Comparison of ENCODE assay signal across 10 mouse cellular contexts in genomic region chr7:62179387-62179786, GRCm38 (mm10).
DNase-seq lines count a peak whose midpoint lies in the region; ATAC-seq and TF ChIP-seq lines count a peak whose summit lies in the region.
"Had no signal": no experiment of that assay in that cellular context is flagged by ENCODE, and none has a peak within 500 bp of the region (broad histone marks: within the 10 kb centered on the region; RNA-seq: fewer than 3 reads in every experiment).

No protein-coding gene starts in this region.

- no peak overlapping the region for H3K9ac ChIP-seq in hindbrain, postnatal 0 days (replicated peaks; ENCODE audit: low read length)
- no peak overlapping the region for H3K9ac ChIP-seq in hindbrain, embryonic 16.5 days (ENCODE audit: low read depth, low read length)
- H3K9ac ChIP-seq in midbrain, postnatal 0 days (replicated peaks; ENCODE audit: low read length, poor library complexity, severe bottlenecking), result no peak overlapping the region

- no peak overlapping the region for H3K4me2 ChIP-seq in hindbrain, postnatal 0 days (ENCODE audit: low read depth, low read length)
- H3K4me2 ChIP-seq in hindbrain, embryonic 16.5 days (ENCODE audit: low read length), result no peak overlapping the region
- no peak overlapping the region for H3K4me2 ChIP-seq in midbrain, postnatal 0 days (ENCODE audit: low read depth, low read length, poor library complexity, severe bottlenecking)

- H3K27me3 ChIP-seq in hindbrain, postnatal 0 days (ENCODE audit: insufficient read depth, low read length), result no peaks in the 10 kb centered on the region
- no peaks in the 10 kb centered on the region for H3K27me3 ChIP-seq in hindbrain, embryonic 16.5 days (replicated peaks; ENCODE audit: control insufficient read depth, insufficient read depth, low read length)
- no peaks in the 10 kb centered on the region for H3K27me3 ChIP-seq in midbrain, postnatal 0 days (ENCODE audit: insufficient read depth, low read length)
- H3K27me3 ChIP-seq in midbrain, embryonic 10.5 days (ENCODE audit: low read depth, poor library complexity, severe bottlenecking), result no peaks in the 10 kb centered on the region

- peak; percentile 50 for TF ChIP-seq CTCF in hindbrain, postnatal 0 days (IDR thresholded peaks at IDR 0.05; ENCODE audit: low read depth)
- peak; percentile 65 for TF ChIP-seq CTCF in midbrain, postnatal 0 days (IDR thresholded peaks at IDR 0.05)

- no peak overlapping the region for H3K27ac ChIP-seq in hindbrain, postnatal 0 days
- H3K27ac ChIP-seq in hindbrain, embryonic 16.5 days (ENCODE audit: low read depth, low read length), result no peak overlapping the region
- no peak overlapping the region for H3K27ac ChIP-seq in midbrain, postnatal 0 days (ENCODE audit: low read depth, low read length)
- H3K27ac ChIP-seq in midbrain, embryonic 10.5 days (replicated peaks), result no peak overlapping the region
- H3K27ac ChIP-seq: hindbrain, embryonic 10.5 days had no signal

- 62% methylated on average over 2 of the region's 2 CpGs for WGBS in hindbrain, postnatal 0 days
- WGBS in hindbrain, embryonic 16.5 days, result 70% methylated on average over 2 of the region's 2 CpGs
- 67% methylated on average over 2 of the region's 2 CpGs for WGBS in midbrain, postnatal 0 days
- 68% methylated on average over 2 of the region's 2 CpGs for WGBS in midbrain, embryonic 10.5 days

- H3K36me3 ChIP-seq in hindbrain, postnatal 0 days (ENCODE audit: insufficient read depth, low read length), result no peaks in the 10 kb centered on the region
- no peaks in the 10 kb centered on the region for H3K36me3 ChIP-seq in hindbrain, embryonic 16.5 days (ENCODE audit: control insufficient read depth, insufficient read depth, low read length)
- no peaks in the 10 kb centered on the region; the same call in 1 of the 2 replicates for H3K36me3 ChIP-seq in midbrain, postnatal 0 days (ENCODE audit: insufficient read depth, low read length)
- H3K36me3 ChIP-seq in midbrain, embryonic 10.5 days, result 0 out of 2 replicates have a peak, but pooled peaks cover 2% of the 10 kb centered on the region
- H3K36me3 ChIP-seq: hindbrain, embryonic 10.5 days had no signal

- no peak overlapping the region for H3K4me3 ChIP-seq in hindbrain, postnatal 0 days (ENCODE audit: low read length)
- H3K4me3 ChIP-seq in hindbrain, embryonic 16.5 days (ENCODE audit: low read length), result no peak overlapping the region
- no peak overlapping the region for H3K4me3 ChIP-seq in midbrain, postnatal 0 days (ENCODE audit: low read depth, low read length)
- no peak overlapping the region for H3K4me3 ChIP-seq in midbrain, embryonic 10.5 days
- H3K4me3 ChIP-seq: erythroblast, embryonic 14.5 days; hindbrain, embryonic 10.5 days had no signal

- peak; percentile 41 for DNase-seq in hindbrain, postnatal 0 days (ENCODE audit: low spot score)
- DNase-seq in midbrain, postnatal 0 days (ENCODE audit: low spot score), result peak; percentile 37
- DNase-seq in midbrain, embryonic 10.5 days (ENCODE audit: low spot score), result no peak
- peak; percentile 0 to 42 for DNase-seq in adrenal gland, postnatal 36 days
- DNase-seq in telencephalon, adult 2 months (ENCODE audit: low read depth, low spot score), result peak; percentile 2
- no peak for DNase-seq in gastrocnemius, adult 8-10 months (ENCODE audit: low spot score in 2 of 2)
- DNase-seq in left cerebral cortex, adult 11 months (ENCODE audit: low spot score), result no peak

- no peaks in the 10 kb centered on the region for H3K4me1 ChIP-seq in hindbrain, postnatal 0 days (ENCODE audit: insufficient read depth, low read length)
- H3K4me1 ChIP-seq in hindbrain, embryonic 16.5 days (ENCODE audit: control insufficient read depth, insufficient read depth, low read depth, low read length), result no peaks in the 10 kb centered on the region
- no peaks in the 10 kb centered on the region for H3K4me1 ChIP-seq in midbrain, postnatal 0 days (ENCODE audit: insufficient read depth, low read length)
- no peaks in the 10 kb centered on the region for H3K4me1 ChIP-seq in midbrain, embryonic 10.5 days
- H3K4me1 ChIP-seq: hindbrain, embryonic 10.5 days had no signal

- no peaks in the 10 kb centered on the region for H3K9me3 ChIP-seq in hindbrain, postnatal 0 days (ENCODE audit: low read length)
- no peaks in the 10 kb centered on the region for H3K9me3 ChIP-seq in hindbrain, embryonic 16.5 days (ENCODE audit: control insufficient read depth, low read length)
- H3K9me3 ChIP-seq in midbrain, postnatal 0 days (ENCODE audit: low read length), result no peaks in the 10 kb centered on the region; the same call in 1 of the 2 replicates
- 0 out of 2 replicates have a peak, but pooled peaks cover 11% of the 10 kb centered on the region for H3K9me3 ChIP-seq in midbrain, embryonic 10.5 days (replicated peaks)

- no peak for ATAC-seq in hindbrain, postnatal 0 days
- ATAC-seq in hindbrain, embryonic 16.5 days, result no peak
- ATAC-seq in midbrain, postnatal 0 days (ENCODE audit: low FRiP score), result no peak

Comparison
In these comparisons a context has a peak if more than half of its experiments do, and no peak if none do; other contexts are left out.
1. DNase-seq: peak in hindbrain, postnatal 0 days (single experiment), midbrain, postnatal 0 days (single experiment), adrenal gland, postnatal 36 days (2 of 2) and telencephalon, adult 2 months (single experiment); none in midbrain, embryonic 10.5 days (single experiment), gastrocnemius, adult 8-10 months (0 of 2) and left cerebral cortex, adult 11 months (single experiment).